In genomic region chr16:85895948-85896347, GRCm38 (mm10) we compare ENCODE assay signal across 23 mouse cellular contexts. TPM values are rescaled to one million over a fixed set of nuclear protein-coding genes. Genes with fewer than 3 reads are reported as not detected.
DNase-seq lines count a peak whose midpoint lies in the region; TF ChIP-seq lines count a peak whose summit lies in the region.
"Had no signal": no experiment of that assay in that cellular context is flagged by ENCODE, and none has a peak within 500 bp of the region (broad histone marks: within the 10 kb centered on the region; RNA-seq: fewer than 3 reads in every experiment).

No protein-coding gene starts in this region.

- no peak overlapping the region for H3K9ac ChIP-seq in heart, adult 2 months (ENCODE audit: low read depth, low read length)
- H3K9ac ChIP-seq: embryonic facial prominence, embryonic 15.5 days; hindbrain, embryonic 12.5 days; midbrain, embryonic 15.5 days had no signal

- no peaks in the 10 kb centered on the region for H3K79me2 ChIP-seq in heart, adult 2 months (replicated peaks; ENCODE audit: control insufficient read depth, insufficient read depth, low read length)

- 71% methylated on average over 4 of the region's 4 CpGs for WGBS in heart, adult 2 months

- no peak overlapping the region for H3K27ac ChIP-seq in gastrocnemius, adult 2 months
- H3K27ac ChIP-seq in heart, adult 2 months: no peak overlapping the region
- H3K27ac ChIP-seq: embryonic facial prominence, embryonic 15.5 days; forebrain, embryonic 10.5 days; heart, embryonic 10.5 days; hindbrain, embryonic 12.5 days; midbrain, embryonic 15.5 days had no signal

- intact Hi-C loops in gastrocnemius, adult 2 months (cut with DNase I): no loop called here
- intact Hi-C loops in heart, adult 2 months (cut with DNase I): no loop called here
- intact Hi-C loops in heart, postnatal 36 days (cut with DNase I): loop anchor here (5.0 kb wide), 1 partner anchor 406 kb away; no protein-coding TSS in a partner anchor

- H3K4me1 ChIP-seq in heart, adult 2 months (ENCODE audit: control insufficient read depth, insufficient read depth, low read length): peaks cover 2% of the 10 kb centered on the region; the same call in 1 of the 2 replicates
- H3K4me1 ChIP-seq: midbrain, embryonic 15.5 days had no signal

- TF ChIP-seq POLR2A in heart, adult 2 months (IDR thresholded peaks at IDR 0.05; ENCODE audit: insufficient read depth, low read depth, low read length): no peak

- TF ChIP-seq CTCF in gastrocnemius, adult 2 months (IDR thresholded peaks at IDR 0.05): no peak
- no peak for TF ChIP-seq CTCF in heart, adult 2 months (IDR thresholded peaks at IDR 0.05)

- H3K27me3 ChIP-seq in heart, adult 2 months (ENCODE audit: control insufficient read depth, insufficient read depth, low read length): no peaks in the 10 kb centered on the region

- DNase-seq in gastrocnemius, adult 2 months: no peak
- no peak for DNase-seq in gastrocnemius, adult 18-20 months (ENCODE audit: low spot score)
- peak; percentile 21 to 27 for DNase-seq in right cerebral cortex, adult 2 months (ENCODE audit: low spot score in 2 of 2)
- DNase-seq in right cerebral cortex, postnatal 36 days (ENCODE audit: low spot score in 2 of 2): no peak
- peak; percentile 16 for DNase-seq in layer of hippocampus, postnatal 10 days (ENCODE audit: low spot score in 2 of 2)
- DNase-seq in cerebellum, adult 9-11 months: no peak
- DNase-seq in heart, adult 2 months: no peak
- no peak for DNase-seq in heart, postnatal 36 days
- DNase-seq: adrenal gland, postnatal 10 days; cerebellum, adult 18-20 months; cerebellum, postnatal 36 days; gastrocnemius, postnatal 25 days; kidney, adult 8-10 months; kidney, postnatal 25 days; lung, adult 18-20 months; thymus, adult 2 months had no signal

- no peak for TF ChIP-seq EP300 in heart, adult 2 months (IDR thresholded peaks at IDR 0.05; ENCODE audit: insufficient read depth, low read depth, low read length)

- peak overlapping the region; percentile 80 for H3K4me3 ChIP-seq in gastrocnemius, adult 2 months
- no peak overlapping the region for H3K4me3 ChIP-seq in heart, adult 2 months
- H3K4me3 ChIP-seq: embryonic facial prominence, embryonic 15.5 days; forebrain, embryonic 10.5 days; heart, embryonic 10.5 days; hindbrain, embryonic 12.5 days; midbrain, embryonic 15.5 days had no signal

- no peaks in the 10 kb centered on the region for H3K36me3 ChIP-seq in heart, adult 2 months (ENCODE audit: control insufficient read depth, insufficient read depth, low read length)
- H3K36me3 ChIP-seq: embryonic facial prominence, embryonic 15.5 days; forebrain, embryonic 10.5 days; G1E; heart, embryonic 10.5 days; hindbrain, embryonic 12.5 days; midbrain, embryonic 15.5 days had no signal

RNA-seq across cellular contexts. Expression of gene Adamts5, which starts 5.7 kb away (rescaled TPM):
- 1 to 10 TPM; 4.2 to 5.2 TPM for total RNA-seq in gastrocnemius, adult 2 months (2021)
- total RNA-seq in gastrocnemius, adult 18-20 months (2021): 1 to 10 TPM; 3.3 to 5.6 TPM
- total RNA-seq in layer of hippocampus, postnatal 10 days (2021): 1 to 10 TPM; 1.6 to 1.8 TPM
- 1 to 10 TPM; 7.4 to 7.5 TPM for total RNA-seq in heart, adult 2 months (2021)
- 3.6 and 4.8 TPM in 2 replicates for polyA plus RNA-seq in heart, adult 2 months (2012; rRNA removed)
- 10 to 100 TPM in 1 of 2 experiments, 1 to 10 TPM in 1; 9.3 to 11.4 TPM for total RNA-seq in heart, postnatal 36 days (2021)
- total RNA-seq: megakaryocyte-erythroid progenitor cell, adult 5-6 weeks had no signal

Comparison
In these comparisons a context has a peak if more than half of its experiments do, and no peak if none do; other contexts are left out.
1. DNase-seq: peak in right cerebral cortex, adult 2 months (2 of 2) and layer of hippocampus, postnatal 10 days (2 of 2); none in gastrocnemius, adult 2 months (single experiment), gastrocnemius, adult 18-20 months (single experiment), right cerebral cortex, postnatal 36 days (0 of 2), cerebellum, adult 9-11 months (single experiment), heart, adult 2 months (0 of 2) and heart, postnatal 36 days (0 of 2).